Mouse (Mus musculus) forebrain, embryonic 13.5 days (tissue): ENCODE data around the gene Dguok. TPM values are rescaled to one million over a fixed set of nuclear protein-coding genes. Genes with fewer than 3 reads are reported as not detected.

Source experiments
- ATAC-seq: fragments of 200-750 bp; cut with Nextera tagmentation; 2 replicates; pipeline ENCODE4 v1.8.0; 2017
- H3K27ac ChIP-seq: fragments of 300-500 bp; sonication (generic); 2 replicates; pipeline ENCODE4 v1.5.1; 2015; ENCODE audit warnings: inconsistent platforms, mild to moderate bottlenecking, moderate library complexity
- H3K27me3 ChIP-seq: fragments of 300-500 bp; sonication (generic); 2 replicates; pipeline ENCODE4 v1.6.1; 2015; ENCODE audit warnings: mild to moderate bottlenecking, inconsistent platforms
- H3K36me3 ChIP-seq: fragments of 300-500 bp; sonication (generic); 2 replicates; pipeline ENCODE4 v1.6.1; 2015; ENCODE audit warnings: mild to moderate bottlenecking, inconsistent platforms; ENCODE audit not compliant: poor library complexity, severe bottlenecking
- H3K4me1 ChIP-seq: fragments of 300-500 bp; sonication (generic); 2 replicates; pipeline ENCODE4 v1.6.1; 2015; ENCODE audit warnings: inconsistent platforms
- H3K4me2 ChIP-seq: fragments of 300-500 bp; sonication (generic); 2 replicates; pipeline ENCODE4 v1.6.1; 2015; ENCODE audit warnings: inconsistent platforms, mild to moderate bottlenecking, moderate library complexity
- H3K4me3 ChIP-seq: fragments of 300-500 bp; sonication (generic); 2 replicates; pipeline ENCODE4 v1.5.1; 2015; ENCODE audit warnings: mild to moderate bottlenecking, inconsistent platforms
- H3K9ac ChIP-seq: fragments of 300-500 bp; sonication (generic); 2 replicates; pipeline ENCODE4 v1.6.1; 2015; ENCODE audit warnings: mild to moderate bottlenecking, inconsistent platforms
- H3K9me3 ChIP-seq: fragments of 300-500 bp; sonication (generic); replicated peaks from 2 replicates; pipeline ENCODE4 v1.6.1; 2016; ENCODE audit warnings: inconsistent platforms
- WGBS: fragments of 180-500 bp; shearing (Covaris S2); methylation state at CpG from one replicate; pipeline ENCODE4 v1.1.7; 2015; 5-methylcytosine and 5-hydroxymethylcytosine counted together
- polyA plus RNA-seq: library from polyadenylated mRNA; unstranded; fragments of >200 nt; fragmentation: Nextera tagmentation; extraction: Ambion mirVana; gene quantifications from 2 replicates; pipeline ENCODE4 v1.2.1, GENCODE M21; 2015

Dguok gene
- polyA plus RNA-seq, 1 experiment from 2014 or later = 68.9 TPM

DNA sequence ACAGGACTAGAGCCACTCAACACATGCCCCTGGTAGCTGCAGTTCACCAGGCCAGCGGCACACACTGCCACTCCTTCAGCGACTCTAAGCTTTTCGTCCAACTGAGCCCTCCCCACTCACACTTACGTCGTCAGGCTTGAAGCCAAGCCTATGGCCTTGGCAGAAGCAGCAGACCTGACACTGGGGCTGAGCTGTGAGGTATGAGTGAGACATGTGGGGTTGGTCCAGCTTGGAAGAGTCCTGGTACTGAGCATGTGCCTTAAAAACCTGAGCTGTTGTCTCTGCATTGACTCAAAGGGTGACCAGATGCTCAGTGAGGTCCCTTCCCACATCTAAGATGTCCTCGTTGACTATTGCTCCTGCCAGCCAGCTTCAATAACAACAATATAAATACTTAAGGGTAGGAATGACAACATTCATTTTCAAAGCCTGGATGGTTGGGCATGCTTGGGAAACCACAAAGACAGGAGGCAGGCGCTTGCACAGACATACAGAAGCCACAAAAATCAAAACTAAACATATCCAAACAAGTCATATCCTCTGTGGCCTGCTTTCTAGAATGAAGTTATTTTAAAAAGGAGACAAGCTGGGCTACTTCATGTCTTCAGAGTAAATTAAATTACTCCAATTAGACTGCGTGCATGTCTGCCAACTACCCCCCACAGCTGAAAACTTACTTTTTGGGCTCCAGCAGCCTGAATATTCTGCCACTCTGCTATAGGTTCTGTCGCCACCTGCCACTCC, 10.6 kb downstream of the Dguok start:
- ATAC-seq = no peak
- H3K4me3 ChIP-seq = no peak overlapping the region
- H3K4me2 ChIP-seq = no peak overlapping the region
- peaks cover 5% of the 10 kb centered on the region for H3K9me3 ChIP-seq
- peaks cover 40% of the 10 kb centered on the region for H3K36me3 ChIP-seq
- no peaks in the 10 kb centered on the region; the same call in 1 of the 2 replicates for H3K4me1 ChIP-seq
- no peak overlapping the region for H3K27ac ChIP-seq
- WGBS = 85% methylated on average over 9 of the region's 9 CpGs
- H3K9ac ChIP-seq = no peak overlapping the region
- H3K27me3 ChIP-seq = no peaks in the 10 kb centered on the region

DNA sequence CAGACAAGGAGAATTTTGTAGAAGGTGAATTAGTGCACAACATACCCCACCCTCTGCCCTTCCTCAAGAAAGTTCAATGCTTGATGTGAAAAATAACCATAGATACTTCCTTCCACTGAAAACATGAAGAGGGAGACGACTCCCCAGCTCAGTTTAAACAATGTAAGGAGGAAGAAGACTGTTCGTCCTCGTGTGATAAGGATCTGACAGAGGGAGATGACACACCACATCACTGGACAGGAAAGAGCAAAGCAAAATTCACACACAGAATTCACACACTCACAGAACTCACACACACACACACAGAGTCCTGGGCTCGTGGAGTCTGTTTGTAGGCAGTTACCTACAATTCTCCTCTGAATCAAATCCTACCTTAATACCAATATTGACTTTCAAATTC, 16.1 kb downstream of the Dguok start:
- Histone ChIP-seq H3K4me3 (no peak overlapping the region), H3K4me1 (peaks cover 8% of the 10 kb centered on the region; the same call in 1 of the 2 replicates), H3K9me3 (no peaks in the 10 kb centered on the region), H3K27me3 (no peaks in the 10 kb centered on the region), H3K36me3 (peaks cover 68% of the 10 kb centered on the region), H3K27ac (no peak overlapping the region), H3K4me2 (no peak overlapping the region), H3K9ac (no peak overlapping the region)
- no peak for ATAC-seq
- 92% methylated on average over 4 of the region's 4 CpGs for WGBS

DNA sequence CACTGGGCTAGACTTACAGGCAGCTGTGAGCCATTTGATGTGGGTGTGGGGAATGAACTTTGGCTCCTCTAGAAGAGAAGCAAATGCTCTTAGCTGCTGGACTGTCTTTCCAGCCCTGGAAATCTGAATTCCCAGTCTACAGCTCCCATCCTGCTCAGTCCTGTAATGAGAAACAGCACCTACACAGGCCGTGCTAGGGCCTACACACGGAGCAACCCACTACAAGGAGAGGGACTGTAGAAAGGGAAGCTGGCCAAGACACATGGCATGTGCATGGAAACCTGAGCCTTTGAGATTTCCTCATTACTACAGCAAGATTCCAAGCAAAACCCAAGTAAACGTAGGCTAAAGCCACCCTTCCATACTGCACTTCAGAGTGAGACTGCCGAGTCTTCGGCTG, 18.6 kb downstream of the Dguok start:
- Histone ChIP-seq H3K9ac (no peak overlapping the region), H3K36me3 (peaks cover 73% of the 10 kb centered on the region), H3K27me3 (no peaks in the 10 kb centered on the region), H3K27ac (no peak overlapping the region), H3K9me3 (no peaks in the 10 kb centered on the region), H3K4me1 (peaks cover 10% of the 10 kb centered on the region; the same call in 1 of the 2 replicates), H3K4me3 (no peak overlapping the region), H3K4me2 (no peak overlapping the region)
- WGBS = 93% methylated on average over 5 of the region's 5 CpGs
- no peak for ATAC-seq

DNA sequence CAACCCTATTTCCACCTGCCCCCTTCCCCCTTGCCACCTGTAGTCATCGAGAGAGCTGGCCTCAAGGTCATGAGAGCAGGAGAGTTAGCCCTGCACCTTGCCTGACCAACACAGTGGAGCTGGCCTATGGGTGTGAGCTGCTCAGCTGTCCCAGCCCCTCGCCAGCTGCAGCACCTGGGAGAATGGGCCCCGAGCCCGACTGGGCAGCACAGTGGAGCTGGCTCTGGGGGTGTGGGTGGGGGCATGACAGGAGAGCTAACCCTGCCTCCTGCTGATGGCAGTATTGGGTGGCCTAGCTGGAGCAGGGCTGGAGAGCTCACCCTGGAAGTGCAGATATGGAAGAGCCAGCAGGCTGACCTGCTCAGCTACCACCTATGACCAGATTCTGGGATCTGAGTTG, 19.5 kb downstream of the Dguok start:
- Histone ChIP-seq H3K36me3 (peaks cover 78% of the 10 kb centered on the region), H3K9me3 (no peaks in the 10 kb centered on the region), H3K27ac (no peak overlapping the region), H3K27me3 (no peaks in the 10 kb centered on the region), H3K4me3 (no peak overlapping the region), H3K4me1 (peaks cover 10% of the 10 kb centered on the region; the same call in 1 of the 2 replicates), H3K4me2 (no peak overlapping the region), H3K9ac (no peak overlapping the region)
- no peak for ATAC-seq
- WGBS = 87% methylated on average over 4 of the region's 4 CpGs

DNA sequence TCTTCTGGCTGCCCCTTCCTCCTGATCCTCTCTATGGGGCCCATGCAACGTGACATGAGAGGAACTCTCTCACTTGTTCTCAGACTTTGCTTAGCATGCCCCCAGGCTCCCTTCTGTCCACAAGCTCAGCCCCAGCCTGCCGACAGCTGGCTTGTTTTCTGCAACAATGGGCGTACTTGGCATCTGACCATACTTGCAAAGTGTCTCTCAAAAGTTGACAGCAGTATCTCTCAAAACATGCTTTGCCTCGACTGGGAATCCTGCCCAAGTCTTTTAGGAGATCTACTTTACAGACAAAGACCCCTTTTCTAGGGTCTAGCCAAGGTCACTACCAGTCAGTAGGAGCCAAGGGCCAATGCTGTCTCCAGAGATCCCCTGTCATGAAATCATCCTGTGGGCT, 20.9 kb downstream of the Dguok start:
- H3K9ac ChIP-seq = no peak overlapping the region
- 68% methylated on average over 4 of the region's 4 CpGs for WGBS
- no peak; the same call in 1 of the 2 replicates for ATAC-seq
- H3K4me1 ChIP-seq = peaks cover 10% of the 10 kb centered on the region; the same call in 1 of the 2 replicates
- no peak overlapping the region for H3K4me3 ChIP-seq
- no peak overlapping the region for H3K4me2 ChIP-seq
- no peaks in the 10 kb centered on the region for H3K9me3 ChIP-seq
- H3K36me3 ChIP-seq = peaks cover 93% of the 10 kb centered on the region
- H3K27me3 ChIP-seq = no peaks in the 10 kb centered on the region
- peak overlapping the region; percentile 40; the same call in 1 of the 2 replicates for H3K27ac ChIP-seq

DNA sequence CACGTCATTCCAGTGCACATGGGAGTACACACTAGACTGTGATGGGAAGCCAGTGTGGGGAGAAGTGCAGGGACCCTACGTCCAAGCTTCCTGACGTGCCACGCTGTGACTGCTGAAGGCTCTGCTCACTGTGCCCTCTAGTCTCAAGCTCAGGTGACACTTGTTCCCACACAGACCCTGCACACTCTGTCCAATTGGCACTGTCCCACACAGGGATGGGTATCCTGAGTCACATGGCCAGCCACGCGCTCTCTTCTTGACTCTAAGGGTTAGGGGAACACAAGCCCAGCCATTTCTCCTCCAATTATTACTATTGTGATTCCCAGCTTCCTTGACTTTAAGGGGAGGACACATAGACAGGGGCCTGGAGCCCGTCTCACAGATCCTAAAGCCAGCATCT, 23.0 kb downstream of the Dguok start:
- Histone ChIP-seq H3K27me3 (no peaks in the 10 kb centered on the region), H3K36me3 (peaks cover 95% of the 10 kb centered on the region), H3K4me2 (no peak overlapping the region), H3K4me3 (no peak overlapping the region), H3K9me3 (no peaks in the 10 kb centered on the region), H3K4me1 (peaks cover 10% of the 10 kb centered on the region; the same call in 1 of the 2 replicates), H3K9ac (no peak overlapping the region), H3K27ac (no peak overlapping the region)
- no peak for ATAC-seq
- 92% methylated on average over 7 of the region's 7 CpGs for WGBS

DNA sequence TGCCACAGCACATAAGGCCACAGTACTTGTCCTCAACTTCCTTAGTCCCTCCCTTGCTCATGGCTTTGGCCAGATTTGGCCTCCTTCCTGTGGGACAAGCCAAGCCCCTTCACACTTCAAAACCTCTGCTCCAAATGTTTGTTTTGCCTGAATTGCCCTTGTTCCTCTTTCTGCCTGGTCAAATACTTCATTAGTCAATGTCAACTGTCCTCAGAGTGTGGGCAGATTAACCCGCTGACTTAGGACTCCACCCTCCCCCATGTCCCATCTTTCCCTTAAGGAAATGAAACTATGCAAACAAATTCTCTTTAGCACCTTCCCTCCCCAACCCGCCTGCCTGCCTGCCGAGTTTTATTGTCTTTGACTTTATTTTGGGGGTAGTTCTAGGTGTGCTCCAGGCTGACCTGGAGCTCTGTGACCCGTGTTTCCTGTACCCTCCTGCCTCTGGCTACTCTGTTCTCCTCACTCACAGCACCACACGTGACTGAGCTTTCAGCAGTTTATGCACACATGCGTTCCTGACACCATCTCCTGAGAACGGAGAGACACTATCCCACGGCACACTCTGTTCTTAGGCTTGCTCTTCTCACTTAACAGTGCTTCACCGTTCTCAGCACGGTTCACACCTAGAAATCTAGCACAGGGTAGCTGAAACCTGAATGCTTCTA, 24.2 kb downstream of the Dguok start:
- ATAC-seq = no peak
- 87% methylated on average over 10 of the region's 10 CpGs for WGBS
- H3K4me3 ChIP-seq = no peak overlapping the region
- no peaks in the 10 kb centered on the region for H3K27me3 ChIP-seq
- H3K9ac ChIP-seq = no peak overlapping the region
- H3K4me1 ChIP-seq = peaks cover 10% of the 10 kb centered on the region; the same call in 1 of the 2 replicates
- no peak overlapping the region for H3K27ac ChIP-seq
- H3K9me3 ChIP-seq = no peaks in the 10 kb centered on the region
- H3K36me3 ChIP-seq = peaks cover 86% of the 10 kb centered on the region
- no peak overlapping the region for H3K4me2 ChIP-seq

DNA sequence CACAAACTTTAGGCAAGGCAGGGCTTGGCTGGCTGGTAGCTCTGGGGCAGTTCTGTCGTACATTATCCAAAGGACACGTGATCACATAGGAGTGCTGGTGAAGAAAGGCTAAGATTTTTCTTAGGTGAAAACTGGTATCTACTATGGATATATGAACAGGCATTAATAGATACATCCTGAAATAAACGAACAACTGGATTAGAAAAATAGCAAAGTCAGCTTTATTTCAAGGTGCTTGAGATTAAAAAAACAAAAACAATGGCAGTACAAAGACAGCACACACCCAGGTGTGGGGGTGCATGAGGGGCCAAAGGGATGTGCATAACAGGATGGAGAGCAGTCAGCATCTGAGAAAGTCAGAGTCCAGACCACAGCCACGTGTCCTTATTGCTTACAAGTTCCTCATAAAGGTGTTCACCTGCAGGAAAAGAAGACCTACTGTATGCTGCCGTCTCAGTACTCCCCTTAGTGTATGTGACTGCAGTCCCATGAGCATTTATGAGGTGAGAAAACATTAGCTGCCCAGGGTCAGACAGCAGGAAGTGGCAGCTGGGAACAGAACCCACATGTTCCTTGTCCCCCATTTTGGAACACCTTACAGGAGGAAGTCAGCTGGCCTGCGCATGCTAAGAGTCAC, 26.6 kb downstream of the Dguok start:
- WGBS = 92% methylated on average over 6 of the region's 6 CpGs
- H3K4me2 ChIP-seq = no peak overlapping the region
- no peaks in the 10 kb centered on the region for H3K9me3 ChIP-seq
- H3K27ac ChIP-seq = no peak overlapping the region
- no peaks in the 10 kb centered on the region for H3K4me1 ChIP-seq
- ATAC-seq = no peak
- no peaks in the 10 kb centered on the region for H3K27me3 ChIP-seq
- H3K9ac ChIP-seq = no peak overlapping the region
- no peak overlapping the region for H3K4me3 ChIP-seq
- H3K36me3 ChIP-seq = peaks cover 71% of the 10 kb centered on the region

DNA sequence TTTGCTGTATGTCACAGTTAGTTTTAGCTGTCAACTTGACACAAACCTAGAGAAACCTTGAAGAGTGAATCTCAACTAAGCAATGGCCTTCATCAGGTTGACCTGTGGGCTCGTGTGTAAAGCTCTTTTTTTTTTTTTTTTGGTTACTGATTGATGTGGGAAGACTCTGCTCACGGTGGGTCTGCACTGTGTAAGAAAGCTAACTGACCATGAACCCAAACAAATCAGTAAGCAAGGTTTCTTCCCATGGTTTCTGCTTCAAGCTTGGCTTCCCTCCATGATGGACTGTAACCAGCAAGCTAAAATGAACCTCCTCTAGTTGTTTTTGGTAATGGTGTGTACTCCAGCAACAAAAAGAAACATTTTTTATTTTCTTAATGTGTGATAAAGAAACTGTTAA, 27.6 kb downstream of the Dguok start:
- Histone ChIP-seq H3K9ac (no peak overlapping the region), H3K36me3 (peaks cover 61% of the 10 kb centered on the region), H3K4me2 (no peak overlapping the region), H3K27me3 (no peaks in the 10 kb centered on the region), H3K27ac (no peak overlapping the region), H3K9me3 (no peaks in the 10 kb centered on the region), H3K4me1 (no peaks in the 10 kb centered on the region), H3K4me3 (no peak overlapping the region)
- no peak for ATAC-seq
- 83% methylated on average over 2 of the region's 2 CpGs for WGBS

DNA sequence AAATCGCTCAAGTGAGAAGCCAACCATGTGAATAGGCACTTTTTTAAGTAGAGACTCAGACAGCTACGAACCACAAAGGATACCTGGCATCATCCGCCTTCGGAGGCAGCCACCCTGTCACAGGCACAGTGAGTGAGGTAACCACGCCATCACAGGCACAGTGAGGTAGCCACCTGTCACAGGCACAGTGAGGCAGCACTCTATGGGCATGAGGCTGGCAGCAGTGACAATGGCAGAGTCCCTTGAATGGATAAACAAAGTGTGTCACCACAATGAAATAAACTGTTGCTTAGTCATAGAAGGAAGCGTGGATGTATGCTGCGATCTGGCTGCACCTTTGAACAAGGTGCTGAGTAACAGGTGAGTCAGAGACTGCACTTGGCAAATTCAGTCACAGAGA, 28.1 kb downstream of the Dguok start:
- Histone ChIP-seq H3K4me1 (no peaks in the 10 kb centered on the region), H3K27me3 (no peaks in the 10 kb centered on the region), H3K9ac (no peak overlapping the region), H3K36me3 (peaks cover 56% of the 10 kb centered on the region), H3K9me3 (no peaks in the 10 kb centered on the region), H3K27ac (no peak overlapping the region), H3K4me2 (no peak overlapping the region), H3K4me3 (no peak overlapping the region)
- no peak for ATAC-seq
- WGBS = 96% methylated on average over 7 of the region's 7 CpGs

DNA sequence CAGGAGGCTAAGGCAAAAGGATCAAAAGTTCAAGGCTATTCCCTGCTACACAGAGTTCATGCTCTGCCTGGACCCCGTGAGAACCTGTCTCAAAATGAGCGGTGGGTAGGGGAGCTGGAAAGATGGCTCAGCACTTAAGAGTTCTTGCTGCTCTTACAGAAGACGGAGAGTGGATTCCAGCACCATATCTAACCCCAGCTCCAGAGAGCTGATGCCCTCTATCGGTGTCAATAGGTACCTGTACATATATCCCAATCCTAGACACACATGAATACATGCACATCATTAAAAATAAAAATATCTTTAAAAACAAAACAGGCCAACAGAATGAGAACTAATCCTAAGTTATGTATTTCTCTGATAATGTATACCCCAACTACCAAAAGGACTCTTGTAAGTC, 28.6 kb downstream of the Dguok start:
- 80% methylated on average over 4 of the region's 4 CpGs for WGBS
- H3K9me3 ChIP-seq = no peaks in the 10 kb centered on the region
- no peaks in the 10 kb centered on the region for H3K4me1 ChIP-seq
- no peak for ATAC-seq
- no peak overlapping the region for H3K4me2 ChIP-seq
- H3K27ac ChIP-seq = no peak overlapping the region
- H3K27me3 ChIP-seq = no peaks in the 10 kb centered on the region
- H3K4me3 ChIP-seq = no peak overlapping the region
- H3K36me3 ChIP-seq = peaks cover 55% of the 10 kb centered on the region
- no peak overlapping the region for H3K9ac ChIP-seq

DNA sequence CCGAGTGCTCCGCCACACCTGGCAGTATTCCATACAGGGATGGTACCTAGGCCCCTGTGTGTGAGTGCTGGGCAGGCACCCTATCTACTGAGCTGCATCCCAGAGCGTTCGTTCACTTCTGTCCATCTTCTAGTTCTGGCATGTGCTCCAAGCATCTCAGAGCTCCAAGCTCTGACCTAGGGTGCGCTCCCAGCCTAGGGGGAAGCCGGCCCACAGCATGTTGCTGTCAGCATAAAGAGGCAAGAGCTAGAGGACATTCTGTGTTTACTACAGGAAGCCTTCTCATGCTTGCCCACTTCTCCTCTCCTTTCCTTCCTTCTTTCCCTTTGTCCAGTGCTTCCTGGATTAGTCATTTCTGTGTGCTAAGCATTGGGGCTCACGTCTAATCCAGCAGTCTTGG, 31.3 kb downstream of the Dguok start:
- WGBS = 81% methylated on average over 7 of the region's 7 CpGs
- Histone ChIP-seq H3K36me3 (peaks cover 27% of the 10 kb centered on the region), H3K4me3 (no peak overlapping the region), H3K9ac (no peak overlapping the region), H3K4me1 (no peaks in the 10 kb centered on the region), H3K9me3 (no peaks in the 10 kb centered on the region), H3K4me2 (no peak overlapping the region), H3K27me3 (no peaks in the 10 kb centered on the region), H3K27ac (no peak overlapping the region)
- ATAC-seq = no peak
